ENCODE assay signal across 8 mouse cellular contexts in the genomic region with DNA sequence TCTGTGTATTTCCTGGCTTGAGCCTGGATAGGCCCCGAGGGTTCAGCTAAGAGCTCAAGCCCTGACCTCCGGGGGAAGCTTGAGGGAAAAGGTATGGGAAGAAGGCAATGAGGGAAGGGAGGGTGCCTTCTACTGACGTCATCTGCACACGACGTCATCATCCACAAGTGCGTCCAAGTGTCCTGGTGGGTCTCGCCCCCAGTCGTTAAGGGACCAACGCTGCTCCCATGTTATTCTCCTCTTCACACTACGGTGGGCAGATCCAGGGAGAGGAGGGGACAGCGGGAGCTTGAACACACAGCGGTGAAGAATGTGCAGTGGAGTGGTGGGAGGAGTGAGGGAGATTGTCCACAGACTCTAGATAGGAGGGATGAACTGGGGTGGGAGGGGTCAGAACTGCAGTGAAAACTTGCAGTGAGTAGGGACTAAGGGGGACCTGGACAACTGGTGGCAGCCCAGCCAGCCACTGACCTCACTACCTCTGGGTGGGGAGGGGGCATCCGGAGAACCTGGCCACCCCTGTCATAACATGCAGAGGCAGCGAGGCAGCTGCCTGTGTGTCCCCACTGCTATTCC. TPM values are rescaled to one million over a fixed set of nuclear protein-coding genes. Genes with fewer than 3 reads are reported as not detected.
DNase-seq lines count a peak whose midpoint lies in the region; ATAC-seq and TF ChIP-seq lines count a peak whose summit lies in the region.

No protein-coding gene starts in this region.

- ATAC-seq in kidney, embryonic 15.5 days (replicated peaks; ENCODE audit: low FRiP score) = peak; percentile 6

- no peak for TF ChIP-seq CTCF in testis, adult 2 months (IDR thresholded peaks at IDR 0.05; ENCODE audit: control insufficient read depth, insufficient read depth, insufficient replicate concordance, low read depth, low read length)

- no peaks in the 10 kb centered on the region for H3K27me3 ChIP-seq in testis, adult 2 months (ENCODE audit: control insufficient read depth, insufficient read depth, low read length)
- no peaks in the 10 kb centered on the region for H3K27me3 ChIP-seq in kidney, embryonic 15.5 days

- H3K9me3 ChIP-seq in kidney, embryonic 15.5 days (replicated peaks) = no peaks in the 10 kb centered on the region

- peak overlapping the region; percentile 91 for H3K4me2 ChIP-seq in kidney, embryonic 15.5 days

- H3K4me1 ChIP-seq in testis, adult 2 months (ENCODE audit: control insufficient read depth, insufficient read depth, low read length) = peaks cover 19% of the 10 kb centered on the region
- peaks cover 98% of the 10 kb centered on the region for H3K4me1 ChIP-seq in kidney, embryonic 15.5 days

- H3K27ac ChIP-seq in testis, adult 2 months (ENCODE audit: control insufficient read depth, insufficient read depth, low read depth, low read length) = peak overlapping the region; percentile 63
- peak overlapping the region; percentile 97 for H3K27ac ChIP-seq in kidney, embryonic 15.5 days

- TF ChIP-seq POLR2A in testis, adult 2 months (IDR thresholded peaks at IDR 0.05; ENCODE audit: control insufficient read depth, low read depth, low read length) = no peak

- no peaks in the 10 kb centered on the region for H3K36me3 ChIP-seq in testis, adult 2 months (ENCODE audit: control insufficient read depth, insufficient read depth, low read length)
- H3K36me3 ChIP-seq in kidney, embryonic 15.5 days = peaks cover 24% of the 10 kb centered on the region

- peak overlapping the region; percentile 12 for H3K4me3 ChIP-seq in testis, adult 2 months (ENCODE audit: control insufficient read depth, low read depth, low read length)
- peak overlapping the region; percentile 66 for H3K4me3 ChIP-seq in kidney, embryonic 15.5 days (replicated peaks)

- H3K9ac ChIP-seq in kidney, embryonic 15.5 days = peak overlapping the region; percentile 59

- no peak for DNase-seq in testis, postnatal 14 days (ENCODE audit: low spot score)
- DNase-seq in heart, adult 18-20 months = peak; percentile 84 to 86
- DNase-seq in lung, postnatal 14 days = peak; percentile 69
- DNase-seq in natural killer cell, adult 2 months (ENCODE audit: low spot score in 2 of 2) = no peak
- DNase-seq in thymus, adult 18-20 months = no peak
- DNase-seq in thymus, postnatal 0 days (ENCODE audit: low spot score) = no peak

- 3% methylated on average over 14 of the region's 14 CpGs for WGBS in kidney, embryonic 15.5 days

RNA-seq across cellular contexts. Expression of a gene that starts 3.2 kb away (rescaled TPM):
- 6.5 and 6.9 TPM in 2 replicates for polyA plus RNA-seq in testis, adult 2 months (2012; rRNA removed)
- total RNA-seq in heart, adult 18-20 months (2021) = 100 to 1,000 TPM; 109 to 123 TPM
- 39.7 and 48.4 TPM in 2 replicates for polyA plus RNA-seq in kidney, embryonic 15.5 days (2015; fragmentation: Nextera tagmentation; extraction: Ambion mirVana)
- 4.4 and 5.2 TPM in 2 replicates for polyA plus RNA-seq in thymus, postnatal 0 days (2015; fragmentation: Nextera tagmentation; extraction: Ambion mirVana)

RNA-seq across cellular contexts. Expression of a gene that starts 29.9 kb away (rescaled TPM):
- 75.6 and 75.9 TPM in 2 replicates for polyA plus RNA-seq in testis, adult 2 months (2012; rRNA removed)
- total RNA-seq in heart, adult 18-20 months (2021) = 100 to 1,000 TPM; 151 to 167 TPM
- 127 and 130 TPM in 2 replicates for polyA plus RNA-seq in kidney, embryonic 15.5 days (2015; fragmentation: Nextera tagmentation; extraction: Ambion mirVana)
- 93.3 and 103 TPM in 2 replicates for polyA plus RNA-seq in thymus, postnatal 0 days (2015; fragmentation: Nextera tagmentation; extraction: Ambion mirVana)

RNA-seq across cellular contexts. Expression of a gene that starts 32.6 kb away (rescaled TPM):
- 42.1 and 46.6 TPM in 2 replicates for polyA plus RNA-seq in testis, adult 2 months (2012; rRNA removed)
- total RNA-seq in heart, adult 18-20 months (2021) = 10 to 100 TPM; 14.4 to 15.3 TPM
- polyA plus RNA-seq in kidney, embryonic 15.5 days (2015; fragmentation: Nextera tagmentation; extraction: Ambion mirVana) = 18.0 and 18.4 TPM in 2 replicates
- 19.1 and 19.9 TPM in 2 replicates for polyA plus RNA-seq in thymus, postnatal 0 days (2015; fragmentation: Nextera tagmentation; extraction: Ambion mirVana)

RNA-seq across cellular contexts. Expression of a gene that starts 40.7 kb away (rescaled TPM):
- 25.5 and 27.3 TPM in 2 replicates for polyA plus RNA-seq in testis, adult 2 months (2012; rRNA removed)
- 10 to 100 TPM; 23.3 to 39.7 TPM for total RNA-seq in heart, adult 18-20 months (2021)
- 31.0 and 33.6 TPM in 2 replicates for polyA plus RNA-seq in kidney, embryonic 15.5 days (2015; fragmentation: Nextera tagmentation; extraction: Ambion mirVana)
- polyA plus RNA-seq in thymus, postnatal 0 days (2015; fragmentation: Nextera tagmentation; extraction: Ambion mirVana) = 6.8 and 7.5 TPM in 2 replicates

RNA-seq across cellular contexts. Expression of a gene that starts 46.9 kb away (rescaled TPM):
- polyA plus RNA-seq in testis, adult 2 months (2012; rRNA removed) = 0.12 and 0.14 TPM in 2 replicates
- not detected for total RNA-seq in heart, adult 18-20 months (2021)
- polyA plus RNA-seq in kidney, embryonic 15.5 days (2015; fragmentation: Nextera tagmentation; extraction: Ambion mirVana) = 0.33 and 1.1 TPM in 2 replicates
- 1.0 and 1.1 TPM in 2 replicates for polyA plus RNA-seq in thymus, postnatal 0 days (2015; fragmentation: Nextera tagmentation; extraction: Ambion mirVana)

Comparison
In these comparisons a context has a peak if more than half of its experiments do, and no peak if none do; other contexts are left out.
1. DNase-seq: peak in heart, adult 18-20 months (2 of 2) and lung, postnatal 14 days (single experiment); none in testis, postnatal 14 days (single experiment), natural killer cell, adult 2 months (0 of 2), thymus, adult 18-20 months (0 of 2) and thymus, postnatal 0 days (single experiment).